Mouse (Mus musculus): ENCODE data around the gene Usp6nl.

GRCm38 (mm10) chr2:6363922-6364321 is 41.5 kb downstream of the Usp6nl start:
- no peak for TF ChIP-seq CTCF (IDR thresholded peaks at IDR 0.05; ENCODE audit: low read depth)
- TF ChIP-seq EP300 (optimal IDR thresholded peaks at IDR 0.05): no peak

All from stomach, postnatal 0 days (tissue).